Mouse (Mus musculus): ENCODE measurements at regions not wholly inside any gene's neighbourhood (a gene's known extent, or its start where the extent isn't known, plus 50 kb on each side); places are given as distances from the start of the nearest gene placed in this dataset.

- no peak for ATAC-seq (ENCODE audit: insufficient number of reproducible peaks, insufficient read depth, low FRiP score, low read depth)
- no peaks in the 10 kb centered on the region for H3K27me3 ChIP-seq (ENCODE audit: control insufficient read depth, insufficient read depth, low read length)
- H3K9ac ChIP-seq (ENCODE audit: low read length), result no peak overlapping the region
- no peaks in the 10 kb centered on the region for H3K36me3 ChIP-seq (ENCODE audit: control insufficient read depth, insufficient read depth, low read length)
- no peaks in the 10 kb centered on the region for H3K4me1 ChIP-seq (ENCODE audit: control insufficient read depth in 2 of 2, insufficient read depth in 2 of 2, low read length in 2 of 2)
- H3K4me3 ChIP-seq (ENCODE audit: control insufficient read depth in 1 of 2, insufficient read depth in 1 of 2, low read depth in 1 of 2, low read length in 2 of 2), result no peak overlapping the region
- no peaks in the 10 kb centered on the region for H3K9me3 ChIP-seq (ENCODE audit: control insufficient read depth, low read length)
- H3K4me2 ChIP-seq (ENCODE audit: low read length), result no peak overlapping the region
- H3K27ac ChIP-seq (replicated peaks in 1 of 2; ENCODE audit: control insufficient read depth in 1 of 2, insufficient read depth in 1 of 2, low read depth in 2 of 2, low read length in 2 of 2), result no peak overlapping the region
- WGBS, result 79% methylated on average over 4 of the region's 4 CpGs
These were observed 606.3 kb upstream of the Dmac1 start for GRCm38 (mm10) chr4:75884371-75884770.

- 93% methylated on average over 1 of the region's 1 CpGs for WGBS
- H3K4me2 ChIP-seq (ENCODE audit: low read length), result no peak overlapping the region
- ATAC-seq (ENCODE audit: insufficient number of reproducible peaks, insufficient read depth, low FRiP score, low read depth), result no peak
- no peaks in the 10 kb centered on the region for H3K36me3 ChIP-seq (ENCODE audit: control insufficient read depth, insufficient read depth, low read length)
- no peaks in the 10 kb centered on the region for H3K9me3 ChIP-seq (ENCODE audit: control insufficient read depth, low read length)
- no peaks in the 10 kb centered on the region for H3K27me3 ChIP-seq (ENCODE audit: control insufficient read depth, insufficient read depth, low read length)
- H3K27ac ChIP-seq (replicated peaks in 1 of 2; ENCODE audit: control insufficient read depth in 1 of 2, insufficient read depth in 1 of 2, low read depth in 2 of 2, low read length in 2 of 2), result no peak overlapping the region
- H3K4me1 ChIP-seq (ENCODE audit: control insufficient read depth in 2 of 2, insufficient read depth in 2 of 2, low read length in 2 of 2), result no peaks in the 10 kb centered on the region
- H3K9ac ChIP-seq (ENCODE audit: low read length), result no peak overlapping the region
- H3K4me3 ChIP-seq (ENCODE audit: control insufficient read depth in 1 of 2, insufficient read depth in 1 of 2, low read depth in 1 of 2, low read length in 2 of 2), result no peak overlapping the region
These were observed 591.7 kb upstream of the Dmac1 start for GRCm38 (mm10) chr4:75869771-75870170.

- Histone ChIP-seq H3K4me3 (ENCODE audit: control insufficient read depth in 1 of 2, insufficient read depth in 1 of 2, low read depth in 1 of 2, low read length in 2 of 2) (no peak overlapping the region), H3K27ac (replicated peaks in 1 of 2; ENCODE audit: control insufficient read depth in 1 of 2, insufficient read depth in 1 of 2, low read depth in 2 of 2, low read length in 2 of 2) (no peak overlapping the region), H3K4me1 (ENCODE audit: control insufficient read depth in 2 of 2, insufficient read depth in 2 of 2, low read length in 2 of 2) (no peaks in the 10 kb centered on the region), H3K9me3 (ENCODE audit: control insufficient read depth, low read length) (no peaks in the 10 kb centered on the region), H3K27me3 (ENCODE audit: control insufficient read depth, insufficient read depth, low read length) (no peaks in the 10 kb centered on the region), H3K9ac (ENCODE audit: low read length) (no peak overlapping the region), H3K36me3 (ENCODE audit: control insufficient read depth, insufficient read depth, low read length) (no peaks in the 10 kb centered on the region), H3K4me2 (ENCODE audit: low read length) (no peak overlapping the region)
- WGBS, result 84% methylated on average over 2 of the region's 2 CpGs
- no peak for ATAC-seq (ENCODE audit: insufficient number of reproducible peaks, insufficient read depth, low FRiP score, low read depth)
These were observed 583.0 kb upstream of the Dmac1 start for GRCm38 (mm10) chr4:75861076-75861475.

- no peak overlapping the region for H3K9ac ChIP-seq (ENCODE audit: low read length)
- H3K27ac ChIP-seq (replicated peaks in 1 of 2; ENCODE audit: control insufficient read depth in 1 of 2, insufficient read depth in 1 of 2, low read depth in 2 of 2, low read length in 2 of 2), result no peak overlapping the region
- no peaks in the 10 kb centered on the region for H3K36me3 ChIP-seq (ENCODE audit: control insufficient read depth, insufficient read depth, low read length)
- no peaks in the 10 kb centered on the region for H3K27me3 ChIP-seq (ENCODE audit: control insufficient read depth, insufficient read depth, low read length)
- H3K4me2 ChIP-seq (ENCODE audit: low read length), result no peak overlapping the region
- WGBS, result 76% methylated on average over 2 of the region's 2 CpGs
- no peaks in the 10 kb centered on the region for H3K4me1 ChIP-seq (ENCODE audit: control insufficient read depth in 2 of 2, insufficient read depth in 2 of 2, low read length in 2 of 2)
- H3K9me3 ChIP-seq (ENCODE audit: control insufficient read depth, low read length), result no peaks in the 10 kb centered on the region
- ATAC-seq (ENCODE audit: insufficient number of reproducible peaks, insufficient read depth, low FRiP score, low read depth), result no peak
- H3K4me3 ChIP-seq (ENCODE audit: control insufficient read depth in 1 of 2, insufficient read depth in 1 of 2, low read depth in 1 of 2, low read length in 2 of 2), result no peak overlapping the region
These were observed 579.8 kb upstream of the Dmac1 start for GRCm38 (mm10) chr4:75857769-75858408.

GRCm38 (mm10) chr4:75855688-75856296, 577.7 kb upstream of the Dmac1 start:
- H3K4me1 ChIP-seq (ENCODE audit: control insufficient read depth in 2 of 2, insufficient read depth in 2 of 2, low read length in 2 of 2), result no peaks in the 10 kb centered on the region
- no peak overlapping the region for H3K27ac ChIP-seq (replicated peaks in 1 of 2; ENCODE audit: control insufficient read depth in 1 of 2, insufficient read depth in 1 of 2, low read depth in 2 of 2, low read length in 2 of 2)
- WGBS, result 65% methylated on average over 6 of the region's 6 CpGs

GRCm38 (mm10) chr4:75850343-75850742, 572.2 kb upstream of the Dmac1 start:
- H3K36me3 ChIP-seq (ENCODE audit: control insufficient read depth, insufficient read depth, low read length), result no peaks in the 10 kb centered on the region
- WGBS, result 43% methylated on average over 2 of the region's 2 CpGs
- no peak for ATAC-seq (ENCODE audit: insufficient number of reproducible peaks, insufficient read depth, low FRiP score, low read depth)
- no peak overlapping the region for H3K4me3 ChIP-seq (ENCODE audit: control insufficient read depth in 1 of 2, insufficient read depth in 1 of 2, low read depth in 1 of 2, low read length in 2 of 2)
- no peak overlapping the region for H3K9ac ChIP-seq (ENCODE audit: low read length)
- no peak overlapping the region for H3K4me2 ChIP-seq (ENCODE audit: low read length)
- no peak overlapping the region for H3K27ac ChIP-seq (replicated peaks in 1 of 2; ENCODE audit: control insufficient read depth in 1 of 2, insufficient read depth in 1 of 2, low read depth in 2 of 2, low read length in 2 of 2)
- H3K9me3 ChIP-seq (ENCODE audit: control insufficient read depth, low read length), result no peaks in the 10 kb centered on the region
- no peaks in the 10 kb centered on the region for H3K4me1 ChIP-seq (ENCODE audit: control insufficient read depth in 2 of 2, insufficient read depth in 2 of 2, low read length in 2 of 2)
- no peaks in the 10 kb centered on the region for H3K27me3 ChIP-seq (ENCODE audit: control insufficient read depth, insufficient read depth, low read length)

More at GRCm38 (mm10) chr4:75855688-75856296, 577.7 kb upstream of the Dmac1 start:
- Histone ChIP-seq H3K9ac (ENCODE audit: low read length) (no peak overlapping the region), H3K4me3 (ENCODE audit: control insufficient read depth in 1 of 2, insufficient read depth in 1 of 2, low read depth in 1 of 2, low read length in 2 of 2) (no peak overlapping the region), H3K9me3 (ENCODE audit: control insufficient read depth, low read length) (no peaks in the 10 kb centered on the region), H3K4me2 (ENCODE audit: low read length) (no peak overlapping the region), H3K36me3 (ENCODE audit: control insufficient read depth, insufficient read depth, low read length) (no peaks in the 10 kb centered on the region), H3K27me3 (ENCODE audit: control insufficient read depth, insufficient read depth, low read length) (no peaks in the 10 kb centered on the region)
- no peak for ATAC-seq (ENCODE audit: insufficient number of reproducible peaks, insufficient read depth, low FRiP score, low read depth)

- Histone ChIP-seq H3K9me3 (ENCODE audit: control insufficient read depth, low read length) (no peaks in the 10 kb centered on the region), H3K27me3 (ENCODE audit: control insufficient read depth, insufficient read depth, low read length) (no peaks in the 10 kb centered on the region), H3K36me3 (ENCODE audit: control insufficient read depth, insufficient read depth, low read length) (no peaks in the 10 kb centered on the region), H3K4me3 (ENCODE audit: control insufficient read depth in 1 of 2, insufficient read depth in 1 of 2, low read depth in 1 of 2, low read length in 2 of 2) (no peak overlapping the region), H3K27ac (replicated peaks in 1 of 2; ENCODE audit: control insufficient read depth in 1 of 2, insufficient read depth in 1 of 2, low read depth in 2 of 2, low read length in 2 of 2) (no peak overlapping the region), H3K9ac (ENCODE audit: low read length) (no peak overlapping the region), H3K4me1 (ENCODE audit: control insufficient read depth in 2 of 2, insufficient read depth in 2 of 2, low read length in 2 of 2) (no peaks in the 10 kb centered on the region), H3K4me2 (ENCODE audit: low read length) (no peak overlapping the region)
- WGBS, result 72% methylated on average over 6 of the region's 6 CpGs
- no peak for ATAC-seq (ENCODE audit: insufficient number of reproducible peaks, insufficient read depth, low FRiP score, low read depth)
These were observed 569.7 kb upstream of the Dmac1 start for GRCm38 (mm10) chr4:75847675-75848385.
